Mouse (Mus musculus) lung, postnatal 10 days (tissue): Measurements from ENCODE around the gene Gm13090.

Experiments
- DNase-seq: peaks from one replicate; pipeline ENCODE4 v3.0.0; 2021

The Gm13090 gene

GRCm38 (mm10) chr4:151089270-151089669, at the start of gene Gm13090:
Gene Gm13090 (plus strand): TSS chr4:151089570.
- DNase-seq = no peak

- no peak for DNase-seq
Measured at GRCm38 (mm10) chr4:151041506-151041905, 47.9 kb upstream of the Gm13090 start.

- peak; percentile 67 for DNase-seq
Measured at GRCm38 (mm10) chr4:151043281-151043680, 46.1 kb upstream of the Gm13090 start.

- DNase-seq = peak; percentile 99
Measured at GRCm38 (mm10) chr4:151044037-151044943, 45.1 kb upstream of the Gm13090 start, which contains the start of gene Per3. Gene Per3 (minus strand): TSS chr4:151044665.

- no peak for DNase-seq
Measured at GRCm38 (mm10) chr4:151044944-151045570, 44.3 kb upstream of the Gm13090 start.

GRCm38 (mm10) chr4:151046524-151046923, 42.8 kb upstream of the Gm13090 start:
- no peak for DNase-seq

GRCm38 (mm10) chr4:151051162-151051561, 38.2 kb upstream of the Gm13090 start:
- DNase-seq = no peak

GRCm38 (mm10) chr4:151057347-151058321, 31.7 kb upstream of the Gm13090 start, which contains the start of gene Vamp3:
Gene Vamp3 (minus strand): TSS chr4:151057963.
- DNase-seq = peak; percentile 99

- no peak for DNase-seq
Measured at GRCm38 (mm10) chr4:151058634-151059033, 30.7 kb upstream of the Gm13090 start.

GRCm38 (mm10) chr4:151059566-151059965, 29.8 kb upstream of the Gm13090 start:
- DNase-seq = no peak

GRCm38 (mm10) chr4:151068751-151069150, 20.6 kb upstream of the Gm13090 start:
- DNase-seq = no peak

- DNase-seq = no peak
Measured at GRCm38 (mm10) chr4:151070962-151071361, 18.4 kb upstream of the Gm13090 start.

- DNase-seq = peak; percentile 89
Measured at GRCm38 (mm10) chr4:151073108-151073744, 16.1 kb upstream of the Gm13090 start.

- no peak for DNase-seq
Measured at GRCm38 (mm10) chr4:151074817-151075216, 14.6 kb upstream of the Gm13090 start.

GRCm38 (mm10) chr4:151081355-151081754, 8.0 kb upstream of the Gm13090 start:
- DNase-seq = no peak

GRCm38 (mm10) chr4:151081977-151082376, 7.4 kb upstream of the Gm13090 start:
- no peak for DNase-seq

- no peak for DNase-seq
Measured at GRCm38 (mm10) chr4:151083027-151083426, 6.3 kb upstream of the Gm13090 start.

GRCm38 (mm10) chr4:151087358-151087757, 2.0 kb upstream of the Gm13090 start:
- DNase-seq = no peak

GRCm38 (mm10) chr4:151088819-151089218, 551 bp upstream of the Gm13090 start:
- no peak for DNase-seq

- DNase-seq = peak; percentile 18
Measured at GRCm38 (mm10) chr4:151095207-151095606, 5.8 kb downstream of the Gm13090 start.

GRCm38 (mm10) chr4:151096334-151097103, 7.1 kb downstream of the Gm13090 start:
- DNase-seq = no peak
